Mouse (Mus musculus) Patski (cell line): ENCODE measurements around the gene Spock1. TPM values are rescaled to one million over a fixed set of nuclear protein-coding genes. Genes with fewer than 3 reads are reported as not detected.

Experiments
- ATAC-seq: fragments of 100-300 bp; one replicate; pipeline ENCODE4 v1.8.0; 2021
- CTCF ChIA-PET: fragments of 350-600 bp; sonication (Branson Sonifier 250); formaldehyde crosslinking; loops from one replicate; lab custom pipeline; 2022; ENCODE audit warnings: inconsistent platforms; lab: Charles Lee
- POLR2A ChIA-PET: fragments of 350-600 bp; sonication (Branson Sonifier 250); formaldehyde crosslinking; loops from one replicate; lab custom pipeline; 2022; ENCODE audit warnings: antibody characterized with exemption, inconsistent platforms; lab: Charles Lee
- DNase-seq: peaks from one replicate; pipeline ENCODE4 v3.0.0-alpha.2; 2011; ENCODE audit warnings: low read depth, low spot score
- H3K27me3 ChIP-seq: fragments of 371-371 bp; one replicate; pipeline ENCODE4 v1.5.1; 2021
- CTCF ChIP-seq: fragments of 100-300 bp; IDR thresholded peaks from one replicate; pipeline ENCODE4 v1.5.1; 2021
- in situ Hi-C: fragments of 300-500 bp; cut with MboI; formaldehyde crosslinking; loops from 3 replicates; pipeline ENCODE4 v1.11.1; 2018; ENCODE audit warnings: low pct_unique_long_range_greater_than_20kb, mixed read lengths
- polyA plus RNA-seq: library from polyadenylated mRNA; unstranded; gene quantifications from one replicate; pipeline ENCODE4 v1.2.3, GENCODE M21; 2021

The Spock1 gene
- polyA plus RNA-seq, 1 experiment from 2014 or later, result not detected

DNA sequence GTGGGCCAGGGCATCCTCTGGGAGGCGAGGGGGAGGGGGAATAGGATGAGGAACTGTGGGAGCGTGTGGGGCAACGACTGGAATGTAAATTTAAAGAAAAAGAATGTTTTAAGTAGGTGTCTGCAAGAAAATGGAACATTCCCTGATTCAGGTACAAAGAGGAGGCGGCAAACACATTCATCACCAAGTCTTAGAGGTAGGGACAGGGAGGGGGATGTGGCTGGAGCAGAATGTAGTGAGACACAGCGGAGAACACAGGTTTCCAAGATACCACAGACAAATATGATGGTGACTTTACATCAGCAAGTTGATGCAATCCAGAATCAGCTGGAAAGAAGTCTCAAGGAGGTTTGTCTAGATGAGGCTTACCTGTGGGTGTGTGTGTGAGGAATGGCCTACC, 221.7 kb downstream of the Spock1 start:
- ChIA-PET CTCF (no interaction called here), POLR2A (no interaction called here)
- H3K27me3 ChIP-seq, result peaks cover 6% of the 10 kb centered on the region
- no peak for TF ChIP-seq CTCF
- in situ Hi-C loops, result no loop called here
- no peak for ATAC-seq
- DNase-seq, result no peak

DNA sequence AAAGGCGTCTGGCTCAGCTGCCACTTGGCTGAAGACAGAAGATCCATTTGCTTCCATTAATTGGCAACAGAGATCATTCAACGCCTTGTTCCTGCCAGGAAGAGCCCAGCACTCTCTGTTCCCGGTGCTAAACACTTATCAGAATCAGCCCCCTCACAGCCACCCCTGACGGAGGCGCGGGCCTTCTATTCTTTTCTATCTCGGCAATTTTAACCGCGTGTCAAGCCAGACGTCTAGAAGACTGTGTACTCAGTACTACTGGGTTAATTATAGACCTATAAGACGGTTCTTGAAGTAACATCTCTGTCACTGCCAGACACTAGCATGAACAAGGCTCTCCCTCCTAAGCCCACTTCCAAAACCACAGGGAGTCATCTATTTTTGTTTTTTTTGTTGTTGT, 222.9 kb downstream of the Spock1 start:
- DNase-seq, result no peak
- peaks cover 3% of the 10 kb centered on the region for H3K27me3 ChIP-seq
- ChIA-PET POLR2A (no interaction called here), CTCF (no interaction called here)
- no peak for TF ChIP-seq CTCF
- in situ Hi-C loops, result no loop called here
- no peak for ATAC-seq

DNA sequence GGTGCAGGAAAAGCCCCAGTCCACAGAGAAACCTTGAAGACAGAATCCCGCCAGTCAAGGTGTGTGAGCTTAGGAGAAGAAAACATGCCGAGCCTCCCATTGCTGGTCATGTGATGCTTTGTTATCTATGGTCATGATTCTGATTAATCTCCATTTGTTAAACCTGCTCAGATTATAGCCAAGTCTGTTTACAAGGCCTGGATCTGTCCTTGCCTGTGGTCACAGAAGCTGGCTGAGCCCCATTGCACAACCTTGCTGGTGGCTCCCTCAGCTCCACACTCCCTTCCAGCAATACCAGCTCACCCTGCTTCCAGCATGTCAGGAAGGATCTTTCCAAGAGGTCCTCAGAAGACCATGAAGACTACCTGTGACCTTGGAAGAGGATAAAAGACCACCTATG, 228.5 kb downstream of the Spock1 start:
- peaks cover 3% of the 10 kb centered on the region for H3K27me3 ChIP-seq
- in situ Hi-C loops, result no loop called here
- ATAC-seq (no peak), DNase-seq (no peak)
- POLR2A ChIA-PET, result no interaction called here
- CTCF ChIA-PET, result no interaction called here
- TF ChIP-seq CTCF, result no peak

DNA sequence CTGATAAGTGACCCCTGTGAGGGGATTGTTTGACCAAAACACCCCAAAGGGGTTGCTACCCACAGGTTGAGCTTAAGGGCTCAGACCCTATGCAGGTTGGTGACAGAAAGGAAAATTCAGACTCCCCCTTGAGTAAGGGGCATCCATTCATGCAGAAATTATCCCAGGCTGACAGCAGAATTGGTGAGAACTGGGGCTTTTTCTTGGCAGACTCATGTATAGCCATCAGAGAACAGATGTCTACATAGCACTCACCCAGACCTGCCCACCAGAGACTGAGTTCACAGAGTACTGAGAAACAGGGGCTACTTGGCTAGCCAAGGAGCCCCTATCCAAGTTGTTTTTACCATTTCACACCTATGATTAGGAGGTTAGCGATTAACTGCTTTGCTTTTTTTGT, 231.3 kb downstream of the Spock1 start:
- in situ Hi-C loops, result no loop called here
- no peak for ATAC-seq
- no peak for DNase-seq
- H3K27me3 ChIP-seq, result peaks cover 2% of the 10 kb centered on the region
- no peak for TF ChIP-seq CTCF
- POLR2A ChIA-PET, result no interaction called here
- CTCF ChIA-PET, result no interaction called here

DNA sequence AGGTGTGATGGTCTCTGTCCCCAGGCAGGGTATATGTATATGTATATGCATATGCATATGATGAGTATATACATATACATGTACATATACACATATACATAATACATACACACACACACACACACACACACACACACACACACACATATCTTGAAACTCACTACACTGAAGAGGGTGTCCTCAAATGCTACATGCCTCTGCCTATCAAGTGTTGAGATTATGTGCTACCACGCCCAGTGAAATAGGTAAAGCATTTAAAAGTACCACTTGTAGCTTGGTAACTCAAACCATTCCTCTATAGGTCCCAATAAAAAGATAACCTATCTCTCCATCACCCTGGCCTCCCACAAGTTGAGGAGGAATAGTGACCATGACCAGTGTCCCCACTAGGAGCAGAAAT, 234.7 kb downstream of the Spock1 start:
- TF ChIP-seq CTCF, result no peak
- DNase-seq, result no peak
- ChIA-PET POLR2A (no interaction called here), CTCF (no interaction called here)
- H3K27me3 ChIP-seq, result peaks cover 3% of the 10 kb centered on the region
- no peak for ATAC-seq
- in situ Hi-C loops, result no loop called here

DNA sequence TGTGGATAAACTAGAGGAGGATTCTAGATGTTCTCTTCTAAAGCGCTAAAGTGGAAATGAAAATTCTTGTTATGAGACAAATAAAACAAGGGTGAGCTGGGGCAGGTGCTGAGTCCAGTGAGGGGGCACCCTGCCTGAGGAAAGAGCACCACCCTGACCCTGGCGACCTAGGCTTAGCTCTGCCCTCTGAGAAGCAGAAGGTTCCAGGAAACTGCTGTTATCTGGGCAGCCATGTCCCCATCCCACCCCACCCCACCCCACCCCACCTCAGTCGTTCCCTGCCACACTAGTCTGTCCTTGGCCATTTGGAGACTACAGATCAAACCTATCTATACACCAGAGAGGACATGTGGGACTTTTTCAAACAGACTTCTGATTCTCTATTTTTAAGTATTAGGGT, 235.4 kb downstream of the Spock1 start:
- ChIA-PET POLR2A (no interaction called here), CTCF (no interaction called here)
- in situ Hi-C loops, result no loop called here
- peaks cover 3% of the 10 kb centered on the region for H3K27me3 ChIP-seq
- no peak for DNase-seq
- no peak for ATAC-seq
- no peak for TF ChIP-seq CTCF

DNA sequence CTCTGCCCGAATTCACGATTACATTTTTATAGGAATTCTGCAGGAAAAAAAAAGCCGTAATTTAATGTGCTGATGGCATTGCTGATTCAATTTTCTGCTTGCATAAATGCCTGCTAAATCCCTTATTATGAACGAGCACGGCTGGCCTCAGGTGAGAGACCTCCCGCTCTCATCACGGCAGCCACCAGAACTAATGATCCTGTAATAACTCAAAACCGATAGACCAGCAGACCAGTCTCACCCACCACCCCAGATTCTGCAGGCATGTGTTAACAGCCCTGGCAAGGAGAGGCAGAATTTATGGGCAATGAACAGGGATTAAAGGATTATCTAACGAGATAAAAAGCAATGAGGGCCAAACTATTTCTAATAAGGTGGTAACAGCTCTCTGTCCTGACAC, 236.2 kb downstream of the Spock1 start:
- POLR2A ChIA-PET, result no interaction called here
- DNase-seq (no peak), ATAC-seq (no peak)
- CTCF ChIA-PET, result no interaction called here
- TF ChIP-seq CTCF, result no peak
- in situ Hi-C loops, result no loop called here
- H3K27me3 ChIP-seq, result peaks cover 3% of the 10 kb centered on the region

DNA sequence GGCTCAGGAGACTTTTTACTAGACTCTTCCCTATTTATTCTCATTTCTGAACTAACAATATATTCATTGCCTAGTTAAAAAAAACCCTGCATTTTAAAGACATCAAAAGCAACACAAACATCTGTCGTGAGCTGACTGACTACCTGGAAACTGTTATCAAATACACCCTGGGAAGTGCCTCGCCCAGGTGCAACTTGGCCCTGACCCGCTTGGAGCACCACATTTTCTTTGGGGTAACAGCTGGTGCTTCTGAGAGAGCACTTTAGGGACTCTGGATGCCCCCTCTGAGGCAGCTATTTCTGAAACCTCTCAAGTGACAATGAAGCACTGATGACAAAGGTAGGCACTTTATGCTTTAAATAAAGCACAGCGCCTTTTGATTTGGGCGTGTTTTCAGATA, 236.8 kb downstream of the Spock1 start:
- CTCF ChIA-PET, result no interaction called here
- POLR2A ChIA-PET, result no interaction called here
- ATAC-seq (no peak), DNase-seq (no peak)
- H3K27me3 ChIP-seq, result peaks cover 3% of the 10 kb centered on the region
- no peak for TF ChIP-seq CTCF
- in situ Hi-C loops, result no loop called here

DNA sequence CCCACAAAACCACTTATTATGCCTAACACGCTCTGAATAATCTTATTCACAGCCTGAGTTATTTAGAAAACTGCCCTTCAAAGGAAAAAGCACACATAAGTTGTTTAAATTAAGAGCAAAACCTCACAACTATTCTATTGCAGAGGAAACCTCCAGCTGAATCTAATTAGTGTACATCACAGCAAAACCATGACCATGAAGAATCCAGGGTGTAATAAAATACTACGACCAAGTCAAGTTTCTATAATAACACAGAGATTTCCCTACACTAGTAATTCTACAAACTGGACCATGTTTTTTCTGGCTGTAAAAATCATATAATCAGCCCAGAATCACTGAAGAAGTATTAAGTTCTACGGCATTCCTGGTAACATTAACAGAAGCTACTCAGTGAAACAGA, 240.5 kb downstream of the Spock1 start:
- peaks cover 3% of the 10 kb centered on the region for H3K27me3 ChIP-seq
- DNase-seq (no peak), ATAC-seq (no peak)
- ChIA-PET POLR2A (no interaction called here), CTCF (no interaction called here)
- TF ChIP-seq CTCF, result no peak
- in situ Hi-C loops, result no loop called here

DNA sequence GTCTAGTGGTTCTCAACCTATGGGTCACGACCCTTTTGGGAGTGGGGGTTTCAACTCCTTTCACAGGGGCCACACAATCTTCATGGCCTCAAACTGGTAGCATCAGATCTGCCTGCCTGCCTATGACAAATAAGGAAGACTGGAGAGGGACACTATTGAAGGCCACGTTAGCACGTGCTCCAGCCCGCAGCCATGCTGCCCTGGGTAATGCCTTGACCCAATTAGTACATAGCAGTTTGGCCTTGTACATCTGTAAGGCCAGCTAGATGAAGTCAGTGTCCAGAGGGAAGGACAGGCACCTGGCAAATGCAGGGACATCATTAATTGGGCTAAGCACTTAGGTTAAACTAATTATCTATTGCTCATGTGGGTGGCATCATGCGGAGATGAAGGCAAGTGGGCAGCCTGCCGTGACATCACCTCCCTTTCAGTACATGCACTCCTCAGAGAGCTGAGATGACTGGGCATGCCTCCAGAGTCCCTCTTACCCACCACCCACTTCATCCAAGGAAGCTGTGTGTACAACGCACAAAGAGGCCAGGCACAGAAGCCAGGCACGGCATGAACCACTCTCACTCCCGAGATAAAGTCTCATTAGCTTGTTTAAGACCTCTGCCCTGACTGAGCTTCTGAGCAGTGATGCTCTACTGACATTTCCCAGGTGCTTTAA, 241.8 kb downstream of the Spock1 start:
- ChIA-PET CTCF (no interaction called here), POLR2A (interaction anchor here (0.6 kb wide), 1 partner anchor 1905 kb away, joined by 5 read pairs; no protein-coding TSS in a partner anchor)
- DNase-seq (no peak), ATAC-seq (no peak)
- TF ChIP-seq CTCF, result no peak
- in situ Hi-C loops, result no loop called here
- H3K27me3 ChIP-seq, result no peaks in the 10 kb centered on the region

DNA sequence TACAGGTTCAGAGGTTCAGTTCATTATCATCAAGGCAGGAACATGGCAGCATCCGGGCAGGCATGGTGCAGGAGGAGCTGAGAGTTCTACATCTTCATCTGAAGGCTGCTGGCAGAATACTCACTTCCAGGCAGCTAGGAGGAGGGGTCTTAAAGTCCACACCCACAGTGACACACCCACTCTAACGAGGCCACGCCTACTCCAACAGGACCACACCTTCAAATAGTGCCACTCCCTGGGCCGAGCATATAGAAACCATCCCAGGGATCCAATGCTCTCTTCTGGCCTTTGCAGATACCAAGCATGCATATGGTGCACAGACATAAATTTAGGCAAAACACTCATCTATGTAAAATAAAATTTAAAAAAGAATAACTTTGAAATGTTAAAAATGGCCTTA, 245.6 kb downstream of the Spock1 start:
- H3K27me3 ChIP-seq, result no peaks in the 10 kb centered on the region
- CTCF ChIA-PET, result no interaction called here
- ATAC-seq, result no peak
- DNase-seq, result no peak
- in situ Hi-C loops, result no loop called here
- POLR2A ChIA-PET, result no interaction called here
- TF ChIP-seq CTCF, result no peak

DNA sequence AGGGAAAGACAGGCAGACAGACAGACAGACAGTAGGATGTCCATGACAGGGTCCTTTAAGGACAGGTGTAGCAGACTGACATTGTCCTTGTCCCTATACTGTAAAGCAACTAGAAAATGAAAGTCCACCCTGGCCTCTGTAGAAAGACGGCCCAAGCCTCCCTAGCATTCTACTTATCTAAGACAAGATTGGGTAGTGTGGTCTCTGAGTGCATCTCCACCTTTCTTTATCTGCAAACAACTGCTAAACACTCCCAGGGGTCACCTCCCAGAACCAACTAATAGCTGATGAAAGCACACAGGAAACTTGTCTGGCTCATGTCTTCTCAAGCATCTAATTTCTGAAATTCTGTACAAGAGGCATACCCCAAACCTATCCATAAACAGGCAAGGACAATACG, 247.6 kb downstream of the Spock1 start:
- TF ChIP-seq CTCF, result no peak
- ATAC-seq (no peak), DNase-seq (no peak)
- in situ Hi-C loops, result no loop called here
- ChIA-PET POLR2A (no interaction called here), CTCF (no interaction called here)
- H3K27me3 ChIP-seq, result peaks cover 5% of the 10 kb centered on the region
